Mouse (Mus musculus): Measurements from ENCODE around the gene Ttbk1. TPM values are rescaled to one million over a fixed set of nuclear protein-coding genes. Genes with fewer than 3 reads are reported as not detected.

The Ttbk1 gene
- polyA plus RNA-seq, 1 experiment from 2014 or later = 0.02 TPM

GRCm38 (mm10) chr17:46476601-46477000 is 10.9 kb downstream of the Ttbk1 start:
- no peaks in the 10 kb centered on the region for H3K9me3 ChIP-seq (replicated peaks)
- ATAC-seq (ENCODE audit: low read depth) (no peak), DNase-seq (no peak)
- H3K27me3 ChIP-seq = peaks cover 15% of the 10 kb centered on the region
- no peak overlapping the region for H3K27ac ChIP-seq
- H3K4me1 ChIP-seq (replicated peaks) = no peaks in the 10 kb centered on the region
- no peak overlapping the region for H3K9ac ChIP-seq
- 62% methylated on average over 8 of the region's 8 CpGs for WGBS (ENCODE audit: insufficient replicate concordance)
- H3K36me3 ChIP-seq = no peaks in the 10 kb centered on the region
- H3K4me2 ChIP-seq = no peak overlapping the region
- no peak overlapping the region for H3K4me3 ChIP-seq (replicated peaks)

GRCm38 (mm10) chr17:46467830-46468229 is 19.6 kb downstream of the Ttbk1 start:
- DNase-seq (no peak), ATAC-seq (ENCODE audit: low read depth) (no peak)
- Histone ChIP-seq H3K27ac (no peak overlapping the region), H3K27me3 (peaks cover 10% of the 10 kb centered on the region), H3K9ac (no peak overlapping the region), H3K36me3 (no peaks in the 10 kb centered on the region), H3K4me1 (replicated peaks) (no peaks in the 10 kb centered on the region), H3K9me3 (replicated peaks) (no peaks in the 10 kb centered on the region), H3K4me3 (replicated peaks) (no peak overlapping the region), H3K4me2 (no peak overlapping the region)
- WGBS (ENCODE audit: insufficient replicate concordance) = 65% methylated on average over 9 of the region's 9 CpGs

GRCm38 (mm10) chr17:46462226-46462625 is 25.2 kb downstream of the Ttbk1 start:
- Histone ChIP-seq H3K9me3 (replicated peaks) (no peaks in the 10 kb centered on the region), H3K27ac (no peak overlapping the region), H3K4me2 (no peak overlapping the region), H3K36me3 (no peaks in the 10 kb centered on the region), H3K4me3 (replicated peaks) (no peak overlapping the region), H3K9ac (no peak overlapping the region), H3K4me1 (replicated peaks) (peaks cover 13% of the 10 kb centered on the region; the same call in 1 of the 2 replicates), H3K27me3 (peaks cover 57% of the 10 kb centered on the region)
- ATAC-seq (ENCODE audit: low read depth) (no peak), DNase-seq (no peak)
- WGBS (ENCODE audit: insufficient replicate concordance) = 62% methylated on average over 5 of the region's 5 CpGs

- no peaks in the 10 kb centered on the region for H3K36me3 ChIP-seq
- H3K4me3 ChIP-seq (replicated peaks) = peak overlapping the region; percentile 23; the same call in 1 of the 2 replicates
- H3K9ac ChIP-seq = no peak overlapping the region
Observed at GRCm38 (mm10) chr17:46461347-46461746, 26.1 kb downstream of the Ttbk1 start.

GRCm38 (mm10) chr17:46460673-46461072 is 26.8 kb downstream of the Ttbk1 start:
- Histone ChIP-seq H3K36me3 (no peaks in the 10 kb centered on the region), H3K4me1 (replicated peaks) (peaks cover 14% of the 10 kb centered on the region), H3K9ac (no peak overlapping the region), H3K27me3 (peaks cover 67% of the 10 kb centered on the region), H3K9me3 (replicated peaks) (no peaks in the 10 kb centered on the region), H3K4me3 (replicated peaks) (peak overlapping the region; percentile 23), H3K27ac (no peak overlapping the region), H3K4me2 (peak overlapping the region; percentile 47)
- whole genome bisulfite sequencing (ENCODE audit: insufficient replicate concordance) = 3% methylated on average over 30 of the region's 32 CpGs
- no peak for DNase-seq
- ATAC-seq (ENCODE audit: low read depth) = no peak

More at GRCm38 (mm10) chr17:46461347-46461746, 26.1 kb downstream of the Ttbk1 start:
- Histone ChIP-seq H3K9me3 (replicated peaks) (no peaks in the 10 kb centered on the region), H3K4me2 (peak overlapping the region; percentile 47), H3K27ac (no peak overlapping the region), H3K27me3 (peaks cover 60% of the 10 kb centered on the region), H3K4me1 (replicated peaks) (peaks cover 13% of the 10 kb centered on the region; the same call in 1 of the 2 replicates)
- WGBS (ENCODE audit: insufficient replicate concordance) = 8% methylated on average over 8 of the region's 8 CpGs
- no peak for DNase-seq
- no peak for ATAC-seq (ENCODE audit: low read depth)

GRCm38 (mm10) chr17:46458439-46458838 is 29.0 kb downstream of the Ttbk1 start:
- no peak overlapping the region for H3K4me2 ChIP-seq
- no peak overlapping the region for H3K4me3 ChIP-seq (replicated peaks)
- no peaks in the 10 kb centered on the region for H3K9me3 ChIP-seq (replicated peaks)
- WGBS (ENCODE audit: insufficient replicate concordance) = 39% methylated on average over 3 of the region's 3 CpGs
- H3K4me1 ChIP-seq (replicated peaks) = peaks cover 29% of the 10 kb centered on the region
- H3K9ac ChIP-seq = no peak overlapping the region
- ATAC-seq (ENCODE audit: low read depth) = no peak
- no peak overlapping the region for H3K27ac ChIP-seq
- H3K27me3 ChIP-seq = peaks cover 89% of the 10 kb centered on the region
- no peaks in the 10 kb centered on the region for H3K36me3 ChIP-seq
- DNase-seq = no peak

GRCm38 (mm10) chr17:46457791-46458190 is 29.7 kb downstream of the Ttbk1 start:
- H3K9me3 ChIP-seq (replicated peaks) = no peaks in the 10 kb centered on the region
- DNase-seq = peak; percentile 22
- H3K9ac ChIP-seq = no peak overlapping the region
- H3K27ac ChIP-seq = no peak overlapping the region
- H3K36me3 ChIP-seq = no peaks in the 10 kb centered on the region
- H3K27me3 ChIP-seq = peaks cover 95% of the 10 kb centered on the region
- no peak overlapping the region for H3K4me3 ChIP-seq (replicated peaks)
- 8% methylated on average over 10 of the region's 10 CpGs for WGBS (ENCODE audit: insufficient replicate concordance)
- H3K4me1 ChIP-seq (replicated peaks) = peaks cover 32% of the 10 kb centered on the region
- no peak for ATAC-seq (ENCODE audit: low read depth)
- no peak overlapping the region for H3K4me2 ChIP-seq

GRCm38 (mm10) chr17:46455110-46455691 is 32.3 kb downstream of the Ttbk1 start:
- H3K36me3 ChIP-seq = no peaks in the 10 kb centered on the region
- no peaks in the 10 kb centered on the region for H3K9me3 ChIP-seq (replicated peaks)
- ATAC-seq (ENCODE audit: low read depth) (peak; percentile 16; the same call in 1 of the 2 replicates), DNase-seq (no peak)
- H3K4me3 ChIP-seq (replicated peaks) = peak overlapping the region; percentile 31
- peak overlapping the region; percentile 55 for H3K4me2 ChIP-seq
- H3K27ac ChIP-seq = no peak overlapping the region
- peaks cover 24% of the 10 kb centered on the region for H3K4me1 ChIP-seq (replicated peaks)
- WGBS (ENCODE audit: insufficient replicate concordance) = 2% methylated on average over 33 of the region's 33 CpGs
- H3K9ac ChIP-seq = no peak overlapping the region
- peaks cover 91% of the 10 kb centered on the region for H3K27me3 ChIP-seq

- ATAC-seq (ENCODE audit: low read depth) = no peak
- Histone ChIP-seq H3K4me2 (peak overlapping the region; percentile 55), H3K27me3 (peaks cover 85% of the 10 kb centered on the region), H3K9me3 (replicated peaks) (no peaks in the 10 kb centered on the region), H3K4me3 (replicated peaks) (0 out of 2 replicates have a peak overlapping the region, but pooled peaks have one; percentile 31), H3K9ac (no peak overlapping the region), H3K27ac (no peak overlapping the region), H3K36me3 (no peaks in the 10 kb centered on the region), H3K4me1 (replicated peaks) (peaks cover 24% of the 10 kb centered on the region)
- 7% methylated on average over 9 of the region's 9 CpGs for WGBS (ENCODE audit: insufficient replicate concordance)
- DNase-seq = no peak
Observed at GRCm38 (mm10) chr17:46454539-46454938, 32.9 kb downstream of the Ttbk1 start.

- ATAC-seq (ENCODE audit: low read depth) = no peak
- H3K36me3 ChIP-seq = no peaks in the 10 kb centered on the region
- H3K27me3 ChIP-seq = peaks cover 79% of the 10 kb centered on the region
- H3K27ac ChIP-seq = no peak overlapping the region
- no peak overlapping the region for H3K9ac ChIP-seq
- no peaks in the 10 kb centered on the region for H3K9me3 ChIP-seq (replicated peaks)
- 2% methylated on average over 26 of the region's 26 CpGs for WGBS (ENCODE audit: insufficient replicate concordance)
- no peak for DNase-seq
- no peak overlapping the region for H3K4me3 ChIP-seq (replicated peaks)
- H3K4me1 ChIP-seq (replicated peaks) = peaks cover 24% of the 10 kb centered on the region
- peak overlapping the region; percentile 55 for H3K4me2 ChIP-seq
Observed at GRCm38 (mm10) chr17:46453970-46454411, 33.5 kb downstream of the Ttbk1 start.

- no peak for DNase-seq
- H3K4me1 ChIP-seq (replicated peaks) = peaks cover 24% of the 10 kb centered on the region
- WGBS (ENCODE audit: insufficient replicate concordance) = 5% methylated on average over 13 of the region's 13 CpGs
Observed at GRCm38 (mm10) chr17:46453302-46453948, 34.0 kb downstream of the Ttbk1 start.

More at GRCm38 (mm10) chr17:46453302-46453948, 34.0 kb downstream of the Ttbk1 start:
- ATAC-seq (ENCODE audit: low read depth) = no peak
- no peak overlapping the region for H3K4me3 ChIP-seq (replicated peaks)
- no peaks in the 10 kb centered on the region for H3K36me3 ChIP-seq
- no peak overlapping the region for H3K9ac ChIP-seq
- H3K9me3 ChIP-seq (replicated peaks) = no peaks in the 10 kb centered on the region
- H3K4me2 ChIP-seq = no peak overlapping the region
- no peak overlapping the region for H3K27ac ChIP-seq
- peaks cover 74% of the 10 kb centered on the region for H3K27me3 ChIP-seq

Data from liver, embryonic 13.5 days (tissue).